Mouse (Mus musculus): ENCODE results near the gene Pear1. TPM values are rescaled to one million over a fixed set of nuclear protein-coding genes. Genes with fewer than 3 reads are reported as not detected.

Gene Pear1
- polyA plus RNA-seq, 1 experiment from 2014 or later = 12.3 TPM

GRCm38 (mm10) chr3:87769506-87769905 lies 54.6 kb downstream of the Pear1 start:
- DNase-seq (ENCODE audit: low spot score) = no peak
- Histone ChIP-seq H3K9me3 (replicated peaks) (no peaks in the 10 kb centered on the region), H3K27me3 (ENCODE audit: low read depth, poor library complexity, severe bottlenecking) (peaks cover 76% of the 10 kb centered on the region), H3K27ac (replicated peaks) (no peak overlapping the region), H3K4me1 (peaks cover 25% of the 10 kb centered on the region), H3K36me3 (no peaks in the 10 kb centered on the region), H3K4me3 (no peak overlapping the region)
- 83% methylated on average over 8 of the region's 8 CpGs for WGBS

GRCm38 (mm10) chr3:87768844-87769243 lies 55.3 kb downstream of the Pear1 start:
- Histone ChIP-seq H3K36me3 (no peaks in the 10 kb centered on the region), H3K27ac (replicated peaks) (peak overlapping the region; percentile 52; the same call in 1 of the 2 replicates)

GRCm38 (mm10) chr3:87768431-87768830 lies 55.7 kb downstream of the Pear1 start:
- Histone ChIP-seq H3K27me3 (ENCODE audit: low read depth, poor library complexity, severe bottlenecking) (peaks cover 85% of the 10 kb centered on the region), H3K9me3 (replicated peaks) (no peaks in the 10 kb centered on the region), H3K4me3 (peak overlapping the region; percentile 50), H3K27ac (replicated peaks) (peak overlapping the region; percentile 52; the same call in 1 of the 2 replicates), H3K36me3 (no peaks in the 10 kb centered on the region), H3K4me1 (peaks cover 36% of the 10 kb centered on the region)
- 55% methylated on average over 6 of the region's 6 CpGs for WGBS
- no peak for DNase-seq (ENCODE audit: low spot score)

More at GRCm38 (mm10) chr3:87768844-87769243, 55.3 kb downstream of the Pear1 start:
- H3K9me3 ChIP-seq (replicated peaks) = no peaks in the 10 kb centered on the region
- H3K27me3 ChIP-seq (ENCODE audit: low read depth, poor library complexity, severe bottlenecking) = peaks cover 83% of the 10 kb centered on the region
- H3K4me1 ChIP-seq = peaks cover 32% of the 10 kb centered on the region
- DNase-seq (ENCODE audit: low spot score) = peak; percentile 81
- peak overlapping the region; percentile 50 for H3K4me3 ChIP-seq
- 4% methylated on average over 37 of the region's 37 CpGs for WGBS

- peak overlapping the region; percentile 50; the same call in 1 of the 2 replicates for H3K4me3 ChIP-seq
- H3K4me1 ChIP-seq = peaks cover 38% of the 10 kb centered on the region
Observed at GRCm38 (mm10) chr3:87767764-87768163, 56.3 kb downstream of the Pear1 start.

GRCm38 (mm10) chr3:87766284-87766667 lies 57.8 kb downstream of the Pear1 start:
- Histone ChIP-seq H3K4me3 (no peak overlapping the region), H3K4me1 (peaks cover 40% of the 10 kb centered on the region), H3K36me3 (no peaks in the 10 kb centered on the region), H3K9me3 (replicated peaks) (no peaks in the 10 kb centered on the region), H3K27me3 (ENCODE audit: low read depth, poor library complexity, severe bottlenecking) (peaks cover 87% of the 10 kb centered on the region), H3K27ac (replicated peaks) (no peak overlapping the region)
- 76% methylated on average over 3 of the region's 3 CpGs for WGBS
- no peak for DNase-seq (ENCODE audit: low spot score)

More at GRCm38 (mm10) chr3:87767764-87768163, 56.3 kb downstream of the Pear1 start:
- Histone ChIP-seq H3K9me3 (replicated peaks) (no peaks in the 10 kb centered on the region), H3K36me3 (no peaks in the 10 kb centered on the region), H3K27me3 (ENCODE audit: low read depth, poor library complexity, severe bottlenecking) (peaks cover 92% of the 10 kb centered on the region), H3K27ac (replicated peaks) (no peak overlapping the region)
- 61% methylated on average over 8 of the region's 8 CpGs for WGBS
- no peak for DNase-seq (ENCODE audit: low spot score)

- Histone ChIP-seq H3K4me1 (peaks cover 42% of the 10 kb centered on the region), H3K27ac (replicated peaks) (0 out of 2 replicates have a peak overlapping the region, but pooled peaks have one; percentile 18), H3K9me3 (replicated peaks) (no peaks in the 10 kb centered on the region), H3K27me3 (ENCODE audit: low read depth, poor library complexity, severe bottlenecking) (peaks cover 83% of the 10 kb centered on the region), H3K4me3 (no peak overlapping the region), H3K36me3 (no peaks in the 10 kb centered on the region)
- no peak for DNase-seq (ENCODE audit: low spot score)
- 79% methylated on average over 5 of the region's 5 CpGs for WGBS
Observed at GRCm38 (mm10) chr3:87765631-87766283, 58.3 kb downstream of the Pear1 start.

GRCm38 (mm10) chr3:87765091-87765490 lies 59.0 kb downstream of the Pear1 start:
- peaks cover 80% of the 10 kb centered on the region for H3K27me3 ChIP-seq (ENCODE audit: low read depth, poor library complexity, severe bottlenecking)
- WGBS = 16% methylated on average over 10 of the region's 10 CpGs
- peaks cover 42% of the 10 kb centered on the region for H3K4me1 ChIP-seq
- H3K36me3 ChIP-seq = no peaks in the 10 kb centered on the region
- DNase-seq (ENCODE audit: low spot score) = peak; percentile 49
- H3K9me3 ChIP-seq (replicated peaks) = no peaks in the 10 kb centered on the region
- H3K27ac ChIP-seq (replicated peaks) = no peak overlapping the region
- no peak overlapping the region for H3K4me3 ChIP-seq

- no peaks in the 10 kb centered on the region for H3K9me3 ChIP-seq (replicated peaks)
- no peaks in the 10 kb centered on the region for H3K36me3 ChIP-seq
- H3K4me1 ChIP-seq = peaks cover 42% of the 10 kb centered on the region
- 40% methylated on average over 10 of the region's 10 CpGs for WGBS
- H3K4me3 ChIP-seq = no peak overlapping the region
- DNase-seq (ENCODE audit: low spot score) = no peak
- peaks cover 74% of the 10 kb centered on the region for H3K27me3 ChIP-seq (ENCODE audit: low read depth, poor library complexity, severe bottlenecking)
- H3K27ac ChIP-seq (replicated peaks) = peak overlapping the region; percentile 19; the same call in 1 of the 2 replicates
Observed at GRCm38 (mm10) chr3:87764506-87764905, 59.6 kb downstream of the Pear1 start.

GRCm38 (mm10) chr3:87763683-87764289 lies 60.3 kb downstream of the Pear1 start:
- Histone ChIP-seq H3K4me3 (peak overlapping the region; percentile 18), H3K9me3 (replicated peaks) (no peaks in the 10 kb centered on the region), H3K4me1 (peaks cover 45% of the 10 kb centered on the region), H3K36me3 (no peaks in the 10 kb centered on the region), H3K27ac (replicated peaks) (peak overlapping the region; percentile 19; the same call in 1 of the 2 replicates), H3K27me3 (ENCODE audit: low read depth, poor library complexity, severe bottlenecking) (peaks cover 70% of the 10 kb centered on the region)
- WGBS = 30% methylated on average over 15 of the region's 15 CpGs
- peak; percentile 38 for DNase-seq (ENCODE audit: low spot score)

- DNase-seq (ENCODE audit: low spot score) = no peak
- H3K4me1 ChIP-seq = peaks cover 46% of the 10 kb centered on the region
- WGBS = 63% methylated on average over 4 of the region's 4 CpGs
- H3K36me3 ChIP-seq = no peaks in the 10 kb centered on the region
- H3K9me3 ChIP-seq (replicated peaks) = no peaks in the 10 kb centered on the region
- H3K27me3 ChIP-seq (ENCODE audit: low read depth, poor library complexity, severe bottlenecking) = peaks cover 70% of the 10 kb centered on the region
- H3K4me3 ChIP-seq = no peak overlapping the region
- peak overlapping the region; percentile 19; the same call in 1 of the 2 replicates for H3K27ac ChIP-seq (replicated peaks)
Observed at GRCm38 (mm10) chr3:87763202-87763601, 60.9 kb downstream of the Pear1 start.

GRCm38 (mm10) chr3:87761408-87762375 lies 62.4 kb downstream of the Pear1 start:
- Histone ChIP-seq H3K4me3 (no peak overlapping the region), H3K27ac (replicated peaks) (peak overlapping the region; percentile 46; the same call in 1 of the 2 replicates), H3K36me3 (no peaks in the 10 kb centered on the region), H3K4me1 (peaks cover 46% of the 10 kb centered on the region), H3K9me3 (replicated peaks) (no peaks in the 10 kb centered on the region), H3K27me3 (ENCODE audit: low read depth, poor library complexity, severe bottlenecking) (peaks cover 70% of the 10 kb centered on the region)
- 69% methylated on average over 20 of the region's 20 CpGs for WGBS
- DNase-seq (ENCODE audit: low spot score) = no peak

GRCm38 (mm10) chr3:87758641-87759040 lies 65.5 kb downstream of the Pear1 start:
- no peak for DNase-seq (ENCODE audit: low spot score)
- H3K27ac ChIP-seq (replicated peaks) = no peak overlapping the region
- no peaks in the 10 kb centered on the region for H3K36me3 ChIP-seq
- H3K4me3 ChIP-seq = no peak overlapping the region
- WGBS = 45% methylated on average over 4 of the region's 5 CpGs
- H3K4me1 ChIP-seq = peaks cover 36% of the 10 kb centered on the region
- no peaks in the 10 kb centered on the region for H3K9me3 ChIP-seq (replicated peaks)
- peaks cover 72% of the 10 kb centered on the region for H3K27me3 ChIP-seq (ENCODE audit: low read depth, poor library complexity, severe bottlenecking)

All from midbrain, embryonic 10.5 days (tissue).